Mouse (Mus musculus): ENCODE measurements at regions not wholly inside any gene's neighbourhood (a gene's known extent, or its start where the extent isn't known, plus 50 kb on each side); places are given as distances from the start of the nearest gene placed in this dataset.
A peak's percentile ranks its signal among the peaks of the same experiment; 100 is the strongest.

GRCm38 (mm10) chr3:78077822-78078221 lies 1208.5 kb downstream of the Rapgef2 start:
- DNase-seq: no peak
- intact Hi-C loops (cut with DNase I): no loop called here

GRCm38 (mm10) chr3:78077275-78077674 lies 1209.0 kb downstream of the Rapgef2 start:
- intact Hi-C loops (cut with DNase I): no loop called here

GRCm38 (mm10) chr3:78073040-78073439 lies 1213.3 kb downstream of the Rapgef2 start:
- no peak for DNase-seq
- intact Hi-C loops (cut with DNase I): no loop called here

More at GRCm38 (mm10) chr3:78077275-78077674, 1209.0 kb downstream of the Rapgef2 start:
- DNase-seq: no peak

- peak; percentile 1 to 6 for DNase-seq
- intact Hi-C loops (cut with DNase I): no loop called here
These were observed 1219.1 kb downstream of the Rapgef2 start for GRCm38 (mm10) chr3:78067113-78067639.

- no peak for DNase-seq
- intact Hi-C loops (cut with DNase I): no loop called here
These were observed 1220.0 kb downstream of the Rapgef2 start for GRCm38 (mm10) chr3:78066336-78066735.

- intact Hi-C loops (cut with DNase I): no loop called here
- no peak for DNase-seq
These were observed 1223.8 kb downstream of the Rapgef2 start for GRCm38 (mm10) chr3:78062549-78062948.

GRCm38 (mm10) chr3:78059826-78060591 lies 1226.3 kb downstream of the Rapgef2 start:
- DNase-seq: no peak
- intact Hi-C loops (cut with DNase I): no loop called here

Data from heart, postnatal 10 days (tissue).